Mouse (Mus musculus) cortical plate, adult 2 months (tissue): ENCODE data around the gene Ttll3. TPM values are rescaled to one million over a fixed set of nuclear protein-coding genes. Genes with fewer than 3 reads are reported as not detected.

Source experiments
- H3K27ac ChIP-seq: fragments of 200-500 bp; 2 replicates; pipeline ENCODE4 v1.5.1; 2012; ENCODE audit warnings: low read length, control low read depth, inconsistent platforms; ENCODE audit not compliant: insufficient read depth
- H3K4me1 ChIP-seq: fragments of 200-500 bp; 2 replicates; pipeline ENCODE4 v1.6.1; 2011; ENCODE audit warnings: low read length; ENCODE audit not compliant: control insufficient read depth, insufficient read depth
- H3K4me3 ChIP-seq: fragments of 200-500 bp; 2 replicates; pipeline ENCODE4 v1.5.1; 2011; ENCODE audit warnings: mild to moderate bottlenecking, low read length, control low read depth; ENCODE audit not compliant: insufficient read depth
- CTCF ChIP-seq: fragments of 200-500 bp; IDR thresholded peaks from 2 replicates; pipeline ENCODE4 v1.5.1; 2011; ENCODE audit warnings: mild to moderate bottlenecking, control low read depth, low read length; ENCODE audit not compliant: insufficient read depth; ENCODE audit errors: extremely low read depth
- POLR2A ChIP-seq: fragments of 200-500 bp; IDR thresholded peaks from 2 replicates; pipeline ENCODE4 v1.6.1; 2011; ENCODE audit warnings: mild to moderate bottlenecking, low read length, control low read depth; ENCODE audit not compliant: insufficient read depth; ENCODE audit errors: extremely low read depth
- polyA plus RNA-seq: library from polyadenylated mRNA; depleted of rRNA; stranded (reverse); fragments of >200 nt; gene quantifications from 2 replicates; pipeline ENCODE4 v1.2.3, GENCODE M21; 2012

Ttll3 gene
- polyA plus RNA-seq, 1 experiment = 26.0 TPM

DNA sequence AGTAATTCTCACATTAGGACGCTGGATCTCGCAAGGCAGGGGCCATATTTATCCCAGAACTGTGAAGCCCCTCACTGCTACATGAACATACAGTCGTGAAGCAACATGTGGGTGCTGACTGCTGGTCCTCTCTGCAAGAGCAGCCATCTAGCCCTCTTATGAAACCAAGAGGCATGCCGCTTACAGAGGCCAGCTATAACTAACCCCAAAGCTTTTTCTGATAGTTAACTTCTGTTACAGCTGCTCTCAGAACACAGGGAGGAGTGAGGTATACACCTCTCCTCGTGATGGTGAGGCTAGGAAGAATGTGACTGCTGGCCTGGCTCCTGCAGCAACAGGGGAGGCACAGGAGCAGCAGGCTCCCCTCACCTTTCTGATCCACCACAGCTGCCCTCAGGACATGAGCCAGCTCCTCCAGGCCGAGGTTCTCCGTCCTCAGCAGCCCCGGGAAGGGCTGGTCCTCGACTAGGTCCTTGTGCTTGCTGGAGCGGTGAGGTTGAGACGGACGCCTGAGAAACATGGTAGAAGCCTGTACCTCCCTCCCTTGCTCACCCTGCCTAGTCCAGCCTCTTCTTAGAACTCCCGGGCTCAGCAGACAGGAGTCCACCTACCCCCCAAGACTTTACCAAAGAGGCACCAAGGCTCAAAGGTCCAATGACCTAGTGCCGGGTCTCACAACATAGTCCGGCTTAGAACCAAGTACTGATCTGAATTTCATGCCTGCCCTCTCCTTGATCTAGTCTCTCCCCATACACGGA is 29.6 kb downstream of the Ttll3 start:
- Histone ChIP-seq H3K27ac (no peak overlapping the region), H3K4me1 (peaks cover 5% of the 10 kb centered on the region), H3K4me3 (peak overlapping the region; percentile 64)
- TF ChIP-seq POLR2A = no peak
- no peak for TF ChIP-seq CTCF

DNA sequence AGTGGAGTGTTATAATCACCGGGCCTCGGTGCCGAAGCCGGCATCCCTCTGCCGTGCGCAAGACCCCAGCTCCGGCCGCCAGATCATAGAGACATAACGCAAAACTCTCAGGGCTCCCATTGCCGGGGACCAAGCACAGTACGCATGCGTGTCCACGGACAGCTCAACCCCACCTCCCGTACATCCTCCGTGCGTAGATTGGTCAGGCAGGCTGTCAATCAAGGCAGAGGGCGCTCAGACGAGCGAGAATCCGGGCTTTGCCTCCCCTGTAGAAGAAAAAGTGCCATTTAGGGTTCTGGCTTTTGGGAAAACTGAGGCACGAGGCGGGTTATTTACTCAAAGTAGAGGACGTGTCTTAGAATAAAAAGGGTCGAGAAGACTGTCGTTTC is 30.1 kb downstream of the Ttll3 start, which contains the start of gene Rpusd3:
Gene Rpusd3, minus strand, starts transcription at position 142 of the 389 bp plus-strand sequence.
- no peak within 1 kb of the TSS for H3K27ac ChIP-seq
- TF ChIP-seq POLR2A = peak; percentile 97
- no peak for TF ChIP-seq CTCF
- H3K4me3 ChIP-seq = peak within 1 kb of the TSS; percentile 64

DNA sequence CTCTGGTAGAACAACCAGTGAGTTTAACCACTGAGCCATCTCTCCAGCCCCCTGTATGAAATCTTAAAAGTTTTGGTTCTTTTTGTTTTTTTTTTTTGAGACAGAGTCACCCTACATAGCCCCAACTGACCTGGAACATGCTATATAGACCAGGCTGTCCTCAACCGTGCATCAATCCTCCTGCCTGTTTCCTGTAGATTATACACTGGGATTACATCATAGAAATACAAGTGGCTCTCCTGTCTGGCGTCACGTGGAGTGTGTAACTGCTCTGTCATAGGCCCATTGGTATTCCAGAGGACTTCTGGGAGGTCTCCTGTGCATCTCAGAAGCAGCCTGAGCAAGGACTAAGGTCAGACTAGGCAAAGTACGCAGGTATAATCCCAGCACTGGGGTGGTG is 33.9 kb downstream of the Ttll3 start:
- Histone ChIP-seq H3K4me3 (no peak overlapping the region), H3K27ac (no peak overlapping the region), H3K4me1 (peaks cover 5% of the 10 kb centered on the region)
- TF ChIP-seq POLR2A = no peak
- TF ChIP-seq CTCF = no peak

More for the DNA sequence above, 30.1 kb downstream of the Ttll3 start, which contains the start of gene Rpusd3:
- peaks cover 5% of the 10 kb centered on the region for H3K4me1 ChIP-seq

DNA sequence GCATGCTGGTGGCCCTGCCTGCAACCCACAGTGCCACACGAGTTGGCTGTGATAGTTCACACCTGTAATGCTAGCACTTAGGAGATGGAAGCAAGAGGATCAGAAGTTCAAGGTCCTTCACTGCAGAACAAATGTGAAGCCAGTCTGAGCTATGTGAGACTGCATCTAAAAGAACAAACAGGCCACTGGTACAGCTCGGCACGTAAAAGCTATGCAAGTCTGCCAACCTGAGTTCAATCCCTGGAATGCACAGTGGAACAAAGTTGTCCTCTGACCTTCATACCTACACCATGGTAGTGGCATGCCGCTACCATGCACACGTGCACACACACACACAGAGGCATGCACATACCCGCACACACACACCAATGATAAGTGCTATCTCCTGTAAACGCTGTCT is 35.1 kb downstream of the Ttll3 start:
- H3K4me1 ChIP-seq = no peaks in the 10 kb centered on the region
- H3K27ac ChIP-seq = no peak overlapping the region
- TF ChIP-seq CTCF (no peak), POLR2A (no peak)
- no peak overlapping the region for H3K4me3 ChIP-seq

DNA sequence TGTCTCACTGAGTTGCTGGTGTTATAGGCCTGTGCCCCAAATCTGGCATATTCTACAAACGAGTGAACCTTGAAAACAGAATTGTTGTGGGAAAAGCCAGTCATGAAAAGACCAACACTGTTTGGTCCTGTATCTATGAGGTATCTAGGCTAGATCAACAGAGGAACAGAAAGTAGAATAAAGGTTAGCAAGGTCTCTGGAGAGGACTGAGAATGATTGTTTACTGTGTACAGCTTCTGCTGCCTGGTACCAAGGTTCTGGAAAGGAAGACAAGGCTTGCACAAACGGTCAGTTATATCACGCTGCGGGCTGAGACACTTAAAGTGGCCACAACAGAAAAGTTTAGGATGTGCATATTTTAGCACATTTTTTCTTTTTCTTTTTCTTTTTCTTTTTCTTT is 37.6 kb downstream of the Ttll3 start:
- TF ChIP-seq POLR2A (no peak), CTCF (no peak)
- Histone ChIP-seq H3K4me3 (no peak overlapping the region), H3K4me1 (no peaks in the 10 kb centered on the region), H3K27ac (no peak overlapping the region)

DNA sequence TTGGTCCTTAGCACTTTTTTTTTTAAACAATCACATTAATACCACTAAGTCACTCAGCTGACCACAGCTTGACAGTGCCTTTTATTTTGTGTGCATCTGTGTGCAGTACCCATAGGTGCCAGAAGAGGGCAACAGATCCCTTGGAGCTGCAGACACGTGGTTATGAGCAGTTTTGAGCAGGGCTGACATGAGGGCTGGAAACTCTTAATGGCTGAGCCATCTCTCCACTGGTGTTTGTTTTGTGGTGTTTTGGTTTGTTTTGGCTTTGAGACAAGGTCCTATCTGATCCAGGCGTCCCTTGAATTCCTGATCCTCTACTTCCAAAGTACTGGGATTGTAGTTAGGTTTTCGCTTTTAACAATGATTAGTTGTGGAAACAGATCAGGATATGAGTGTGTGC is 38.3 kb downstream of the Ttll3 start:
- Histone ChIP-seq H3K27ac (no peak overlapping the region), H3K4me1 (no peaks in the 10 kb centered on the region), H3K4me3 (no peak overlapping the region)
- TF ChIP-seq CTCF (no peak), POLR2A (no peak)

DNA sequence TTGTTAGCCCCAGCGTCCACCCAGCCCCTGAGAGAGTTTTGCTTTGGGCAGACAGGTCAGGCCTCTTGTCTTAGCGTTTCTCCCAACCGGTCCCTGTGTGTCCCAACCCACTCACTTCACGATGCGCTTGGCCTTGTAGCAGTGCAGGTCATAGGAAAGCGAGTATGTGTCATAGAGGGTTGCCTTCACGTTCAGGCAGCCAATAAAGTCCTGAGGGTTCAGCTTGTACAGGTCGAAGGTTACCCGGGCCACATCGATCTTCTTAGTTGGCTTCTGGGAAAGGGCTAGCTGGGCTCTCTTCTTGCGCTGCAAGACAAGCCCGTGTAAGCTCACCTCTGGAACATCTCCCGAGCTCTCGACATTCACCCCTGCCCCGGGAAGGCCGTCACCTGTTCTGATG is 38.9 kb downstream of the Ttll3 start:
- Histone ChIP-seq H3K4me1 (no peaks in the 10 kb centered on the region), H3K4me3 (no peak overlapping the region), H3K27ac (no peak overlapping the region)
- TF ChIP-seq POLR2A (no peak), CTCF (no peak)

DNA sequence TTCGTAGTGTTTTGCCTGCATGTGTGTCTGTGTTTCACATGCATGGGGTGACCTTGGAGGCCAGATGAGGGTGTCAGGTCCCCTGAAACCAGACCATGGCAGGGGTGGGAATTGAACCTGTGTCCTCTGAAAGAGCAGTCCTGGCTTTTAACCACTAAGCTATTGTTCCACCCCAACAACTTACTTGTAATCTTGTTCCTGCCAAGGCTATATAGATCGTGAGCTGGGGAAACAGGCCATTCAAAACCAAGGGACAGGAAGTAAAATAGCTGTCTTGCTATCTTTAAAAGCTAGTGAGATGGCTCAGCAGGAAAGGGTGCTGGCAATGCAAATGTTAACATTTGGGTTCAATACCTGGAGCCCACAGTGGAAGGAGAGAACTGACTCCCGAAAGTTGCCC is 40.9 kb downstream of the Ttll3 start:
- no peaks in the 10 kb centered on the region for H3K4me1 ChIP-seq
- TF ChIP-seq CTCF (no peak), POLR2A (no peak)
- no peak overlapping the region for H3K27ac ChIP-seq
- no peak overlapping the region for H3K4me3 ChIP-seq

DNA sequence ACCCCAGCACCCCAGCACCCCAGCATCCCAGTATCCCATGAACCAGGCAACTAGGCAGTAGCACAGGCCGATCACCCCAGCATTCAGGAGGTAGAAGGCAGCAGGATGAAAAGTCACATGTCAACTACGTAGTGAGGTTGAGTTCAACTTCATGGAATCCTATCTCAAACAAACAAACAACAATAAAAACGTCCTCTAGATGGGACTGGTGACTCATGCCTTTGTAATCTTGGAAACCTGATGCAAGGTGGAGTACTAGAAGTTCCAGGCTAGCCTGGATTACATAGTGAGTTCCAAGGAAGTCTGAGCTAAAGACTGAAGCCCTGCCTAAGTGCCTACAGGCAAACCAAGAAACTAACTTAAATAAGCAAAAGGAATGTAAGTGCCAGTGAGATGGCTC is 41.8 kb downstream of the Ttll3 start:
- no peak overlapping the region for H3K4me3 ChIP-seq

DNA sequence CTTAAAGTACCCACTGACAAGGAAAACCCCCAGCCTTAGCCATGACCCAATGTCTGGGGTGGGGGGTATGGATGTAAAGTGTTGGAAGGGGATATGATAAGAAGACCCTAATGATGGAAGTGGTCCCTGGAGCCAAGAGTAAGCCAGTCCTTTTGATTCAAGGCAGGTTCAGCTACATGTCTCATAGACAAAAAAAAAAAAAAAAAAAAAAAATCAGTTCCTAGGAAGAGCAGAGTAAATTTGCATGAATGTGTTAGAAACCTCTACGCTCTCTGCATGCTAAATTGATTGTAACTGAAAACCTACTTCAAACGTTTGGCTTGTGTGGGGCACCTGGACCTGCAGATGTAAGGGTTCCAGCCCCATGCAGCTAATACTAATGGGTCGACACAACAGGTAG is 42.7 kb downstream of the Ttll3 start:
- no peak for TF ChIP-seq CTCF
- TF ChIP-seq POLR2A = no peak
- Histone ChIP-seq H3K4me1 (no peaks in the 10 kb centered on the region), H3K4me3 (no peak overlapping the region), H3K27ac (no peak overlapping the region)

More for the DNA sequence above, 41.8 kb downstream of the Ttll3 start:
- TF ChIP-seq POLR2A = no peak
- no peak for TF ChIP-seq CTCF
- H3K27ac ChIP-seq = no peak overlapping the region
- H3K4me1 ChIP-seq = no peaks in the 10 kb centered on the region
